Mouse (Mus musculus) bone marrow macrophage, adult 2 months (primary cell): ENCODE results near the gene Terf2ip. TPM values are rescaled to one million over a fixed set of nuclear protein-coding genes. Genes with fewer than 3 reads are reported as not detected.

Experiments
- H3K27ac ChIP-seq: 2 replicates; pipeline ENCODE4 v1.5.1; 2012; ENCODE audit warnings: low read depth, low read length; ENCODE audit not compliant: insufficient read depth
- H3K4me1 ChIP-seq: 2 replicates; pipeline ENCODE4 v1.6.1; 2012; ENCODE audit warnings: low read length; ENCODE audit not compliant: control insufficient read depth, insufficient read depth
- H3K4me3 ChIP-seq: 2 replicates; pipeline ENCODE4 v1.5.1; 2012; ENCODE audit warnings: mild to moderate bottlenecking, low read length, moderate library complexity; ENCODE audit not compliant: insufficient read depth
- CTCF ChIP-seq: IDR thresholded peaks from 2 replicates; pipeline ENCODE4 v1.5.1; 2012; ENCODE audit warnings: low read depth, mild to moderate bottlenecking, low read length, moderate library complexity
- POLR2A ChIP-seq: IDR thresholded peaks from 2 replicates; pipeline ENCODE4 v1.6.1; 2012; ENCODE audit warnings: mild to moderate bottlenecking, low read depth, low read length, borderline replicate concordance
- polyA plus RNA-seq: library from polyadenylated mRNA; stranded (reverse); fragments of >200 nt; gene quantifications from 2 replicates; pipeline ENCODE4 v1.2.4, GENCODE M21; 2012; ENCODE audit not compliant: missing spikeins, insufficient read depth, insufficient read length

Gene Terf2ip
- polyA plus RNA-seq, 1 experiment = 10.1 TPM

DNA sequence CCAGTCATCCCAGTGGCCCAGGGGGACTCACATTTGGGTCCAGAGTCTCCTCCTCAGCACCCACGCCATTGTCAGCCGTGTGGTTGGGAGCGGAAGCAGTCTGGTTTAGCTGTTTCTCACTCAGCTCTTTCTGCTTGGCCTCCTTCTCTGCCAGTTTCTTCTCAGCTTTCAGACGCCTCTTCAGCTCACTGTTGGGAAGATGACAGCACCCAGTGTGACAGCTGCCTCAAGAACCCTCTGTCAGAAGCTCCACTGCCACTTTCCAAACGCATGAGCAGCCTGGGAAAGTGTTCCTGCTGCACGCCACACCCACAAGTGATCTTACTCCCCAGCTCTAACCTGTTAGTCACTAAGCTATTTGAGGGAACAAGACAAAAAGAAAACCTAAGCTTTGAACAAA is 5.6 kb upstream of the Terf2ip start:
- no peak overlapping the region for H3K4me3 ChIP-seq
- no peak for TF ChIP-seq POLR2A
- no peak for TF ChIP-seq CTCF
- H3K4me1 ChIP-seq = peaks cover 7% of the 10 kb centered on the region; the same call in 1 of the 2 replicates
- no peak overlapping the region for H3K27ac ChIP-seq

DNA sequence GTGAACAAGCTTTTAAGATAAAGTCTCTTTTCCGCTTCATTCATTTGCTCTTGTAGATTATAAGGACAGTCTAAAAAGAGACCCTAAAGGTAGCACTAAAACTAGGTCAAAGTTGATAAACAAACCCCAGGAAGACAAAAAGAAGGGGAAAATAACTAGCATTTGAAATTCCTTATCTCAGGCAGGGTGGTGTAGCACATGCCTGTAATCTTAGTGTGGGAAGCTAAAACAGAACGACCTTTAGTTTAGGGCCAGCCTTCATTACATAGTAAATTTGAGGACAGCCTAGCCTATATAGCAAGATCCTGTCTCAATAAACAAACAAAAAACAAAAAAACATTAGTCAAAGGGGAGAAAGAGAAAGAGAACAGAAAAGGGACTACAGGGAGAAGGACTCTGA is 3.5 kb upstream of the Terf2ip start:
- no peak overlapping the region for H3K4me3 ChIP-seq
- TF ChIP-seq POLR2A (no peak), CTCF (no peak)
- H3K27ac ChIP-seq = no peak overlapping the region

DNA sequence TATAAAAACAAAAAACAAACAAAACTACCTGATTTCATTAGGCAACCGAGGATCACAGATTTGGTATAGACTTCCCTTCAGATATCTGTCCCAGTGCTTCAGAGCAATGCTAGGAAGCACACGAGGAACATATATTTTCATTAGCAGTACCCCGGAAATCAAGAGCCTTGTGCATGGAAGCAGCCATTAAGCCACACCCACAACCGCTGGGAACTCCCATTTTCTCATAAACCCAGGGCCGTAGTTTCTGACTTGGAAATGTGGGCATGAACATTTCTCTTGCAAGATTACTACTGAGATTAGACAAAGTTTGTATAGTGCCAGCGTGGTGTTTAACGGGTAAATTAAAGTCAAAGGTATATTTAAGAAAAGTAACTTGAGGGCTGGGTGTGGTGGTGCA is 1.6 kb upstream of the Terf2ip start:
- peak overlapping the region; percentile 80; the same call in 1 of the 2 replicates for H3K4me3 ChIP-seq
- TF ChIP-seq POLR2A (no peak), CTCF (no peak)
- H3K27ac ChIP-seq = no peak overlapping the region
- H3K4me1 ChIP-seq = peaks cover 12% of the 10 kb centered on the region

More for the DNA sequence above, 3.5 kb upstream of the Terf2ip start:
- H3K4me1 ChIP-seq = peaks cover 7% of the 10 kb centered on the region; the same call in 1 of the 2 replicates

DNA sequence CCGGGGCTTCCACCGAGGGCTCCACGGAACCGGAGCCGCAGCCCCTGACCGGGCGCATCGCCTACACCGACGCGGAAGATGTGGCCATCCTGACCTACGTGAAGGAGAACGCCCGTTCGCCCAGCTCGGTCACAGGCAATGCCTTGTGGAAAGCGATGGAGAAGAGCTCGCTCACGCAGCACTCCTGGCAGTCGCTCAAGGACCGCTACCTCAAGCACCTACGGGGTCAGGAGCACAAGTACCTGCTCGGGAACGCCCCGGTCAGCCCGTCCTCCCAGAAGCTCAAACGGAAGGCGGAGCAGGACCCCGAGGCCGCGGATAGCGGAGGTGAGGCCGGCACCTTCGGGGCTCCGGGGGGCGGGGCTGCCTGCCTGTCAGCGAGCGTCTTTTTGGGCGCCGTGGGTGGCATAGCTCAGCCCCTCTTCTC is 631 bp downstream of the Terf2ip start:
- Histone ChIP-seq H3K27ac (peak overlapping the region; percentile 48), H3K4me3 (peak overlapping the region; percentile 80), H3K4me1 (peaks cover 9% of the 10 kb centered on the region)
- TF ChIP-seq POLR2A (no peak), CTCF (no peak)

DNA sequence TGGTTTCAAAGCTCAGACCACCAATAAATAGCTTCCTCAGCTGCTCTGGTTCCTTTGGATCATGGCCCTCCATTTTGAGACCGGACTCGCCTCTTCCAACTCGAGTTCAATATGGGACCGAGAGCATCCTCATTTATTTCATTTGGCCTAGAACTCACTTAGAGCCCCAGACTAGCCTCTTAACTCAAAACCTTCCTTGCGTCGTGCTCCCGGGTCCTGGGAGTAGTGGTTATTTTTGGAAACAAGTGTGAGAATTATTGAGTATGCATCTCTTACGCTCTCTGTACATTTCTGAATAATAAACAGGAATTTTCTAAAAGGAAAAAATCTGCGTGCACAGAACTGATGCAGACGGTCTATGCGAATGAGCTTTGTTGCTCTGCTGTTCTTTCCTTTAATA is 3.7 kb downstream of the Terf2ip start, which contains the start of gene Gm6793:
Gene Gm6793, minus strand, starts transcription at position 101 of the 400 bp plus-strand sequence.
- no peak within 1 kb of the TSS for H3K4me3 ChIP-seq
- TF ChIP-seq POLR2A (no peak), CTCF (no peak)
- no peak within 1 kb of the TSS for H3K27ac ChIP-seq
- H3K4me1 ChIP-seq = peaks cover 7% of the 10 kb centered on the region

DNA sequence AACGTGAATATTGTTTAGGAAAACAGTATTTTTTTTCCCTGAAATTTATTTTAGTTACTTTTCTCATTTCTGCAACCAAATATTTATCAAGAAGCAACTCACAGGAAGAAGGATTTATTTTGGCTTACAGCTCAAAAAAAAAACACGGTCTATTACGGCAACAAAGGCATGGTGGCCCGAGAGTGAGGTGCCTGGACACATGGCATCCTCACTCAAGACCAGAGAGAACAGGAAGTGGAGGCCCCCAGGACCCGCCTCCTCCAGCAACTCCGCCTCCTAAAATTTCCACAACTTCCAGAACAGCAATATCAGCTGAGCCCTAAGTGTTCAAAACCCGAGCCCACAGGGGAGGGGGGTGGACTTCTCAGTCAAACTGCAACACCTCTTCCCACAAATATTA is 18.3 kb downstream of the Terf2ip start:
- Histone ChIP-seq H3K27ac (no peak overlapping the region), H3K4me3 (no peak overlapping the region), H3K4me1 (0 out of 2 replicates have a peak, but pooled peaks cover 6% of the 10 kb centered on the region)
- TF ChIP-seq CTCF = no peak
- no peak for TF ChIP-seq POLR2A

DNA sequence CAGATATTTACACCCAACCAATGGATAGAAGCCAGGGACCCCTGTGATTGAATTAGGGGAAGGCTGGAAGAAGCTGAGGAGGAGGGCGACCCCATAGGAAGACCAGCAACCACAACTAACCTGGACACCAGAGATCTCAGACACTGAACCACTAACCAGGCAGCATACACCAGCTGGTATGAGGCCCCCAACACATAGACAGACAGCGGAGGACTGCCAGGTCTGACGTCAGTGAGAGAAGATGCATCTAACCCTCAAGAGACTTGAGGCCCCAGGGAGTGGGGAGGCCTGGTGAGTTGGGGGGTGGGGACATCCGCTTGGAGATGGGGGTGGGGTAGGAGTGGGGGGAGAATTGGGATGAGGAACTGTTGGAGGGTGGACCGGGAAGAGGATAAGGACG is 19.5 kb downstream of the Terf2ip start:
- no peak for TF ChIP-seq CTCF
- no peak for TF ChIP-seq POLR2A
- no peak overlapping the region for H3K27ac ChIP-seq
- H3K4me1 ChIP-seq = 0 out of 2 replicates have a peak, but pooled peaks cover 6% of the 10 kb centered on the region
- H3K4me3 ChIP-seq = no peak overlapping the region

DNA sequence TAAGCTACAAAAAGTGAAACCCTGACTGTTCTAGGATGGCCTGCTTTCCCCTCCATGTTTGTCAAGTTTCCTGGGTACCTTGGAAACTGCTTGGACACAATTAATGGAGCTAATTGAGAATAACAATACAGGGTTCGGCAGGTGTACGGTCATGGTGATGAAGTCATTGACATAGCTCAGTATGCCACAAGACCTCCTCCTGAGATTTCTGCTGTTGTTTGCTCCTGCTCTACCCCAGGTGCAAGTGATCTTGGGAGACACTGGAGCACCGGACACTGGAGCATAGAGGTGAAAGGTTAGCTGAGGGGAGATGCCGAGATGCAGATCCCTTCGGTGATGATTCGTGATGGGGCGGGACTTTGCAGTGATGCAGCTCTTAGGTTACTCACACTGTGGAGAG is 21.9 kb downstream of the Terf2ip start:
- Histone ChIP-seq H3K4me1 (0 out of 2 replicates have a peak, but pooled peaks cover 6% of the 10 kb centered on the region), H3K27ac (no peak overlapping the region)
- no peak for TF ChIP-seq CTCF
- no peak for TF ChIP-seq POLR2A

DNA sequence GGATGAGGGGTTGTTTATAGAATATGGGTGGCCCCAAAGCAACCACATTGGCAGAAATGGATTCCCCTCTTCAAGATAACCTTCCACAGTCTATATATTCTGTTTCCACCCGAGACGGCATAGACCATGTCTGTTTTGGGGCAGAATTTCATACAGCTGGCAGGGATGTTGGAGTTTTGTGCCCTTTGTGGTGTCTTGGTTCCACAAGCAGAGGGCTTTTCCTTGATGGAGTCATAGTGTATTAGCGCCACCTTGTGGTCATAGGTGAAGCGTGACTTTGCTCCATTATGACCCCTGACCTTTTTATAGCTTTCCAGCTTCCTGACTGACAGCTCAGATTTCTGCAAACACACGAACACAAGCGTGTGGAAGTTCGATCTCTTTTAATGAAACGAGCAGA is 23.4 kb downstream of the Terf2ip start:
- H3K27ac ChIP-seq = no peak overlapping the region
- no peak overlapping the region for H3K4me3 ChIP-seq
- H3K4me1 ChIP-seq = 0 out of 2 replicates have a peak, but pooled peaks cover 4% of the 10 kb centered on the region
- TF ChIP-seq CTCF (no peak), POLR2A (no peak)

More for the DNA sequence above, 21.9 kb downstream of the Terf2ip start:
- no peak overlapping the region for H3K4me3 ChIP-seq

DNA sequence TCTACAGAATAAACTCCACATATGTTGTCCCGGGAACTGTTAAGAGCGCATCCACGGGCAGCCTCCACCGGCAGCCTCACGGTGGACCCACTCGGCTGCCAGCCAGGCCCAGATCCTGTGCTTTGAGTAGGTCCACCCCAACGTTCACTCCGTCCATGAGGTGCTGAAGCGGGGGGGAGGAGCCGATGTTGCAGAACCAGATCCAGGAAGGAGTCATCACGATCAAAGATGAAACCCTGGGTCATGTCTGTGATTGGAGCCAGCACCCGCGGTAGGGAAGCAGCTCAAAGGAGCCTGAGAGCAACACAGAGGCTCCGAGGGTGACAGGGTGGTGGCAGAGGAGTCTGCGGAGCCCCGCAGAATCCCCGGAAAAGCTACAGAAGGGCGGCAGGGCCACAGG is 26.3 kb downstream of the Terf2ip start:
- Histone ChIP-seq H3K4me1 (no peaks in the 10 kb centered on the region), H3K4me3 (no peak overlapping the region)
- no peak for TF ChIP-seq POLR2A
- TF ChIP-seq CTCF = no peak

DNA sequence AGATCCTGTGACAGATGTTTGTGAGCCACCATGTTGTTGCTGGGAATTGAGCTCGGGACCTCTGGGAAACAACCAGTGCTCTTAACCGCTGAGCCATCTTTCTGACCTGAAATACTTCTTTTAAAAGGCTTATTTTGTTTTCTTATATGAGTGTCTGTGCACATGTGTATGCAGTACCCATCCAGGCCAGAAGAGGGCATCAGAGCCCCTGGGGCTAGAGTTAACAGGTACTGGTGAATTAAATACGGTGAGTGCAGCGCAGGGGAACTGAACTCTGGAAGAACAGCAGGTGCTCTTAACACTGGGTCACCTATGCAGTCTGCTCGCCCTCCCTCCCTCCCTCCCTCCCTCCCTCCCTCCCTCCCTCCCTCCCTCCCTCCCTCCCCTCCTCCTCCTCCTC is 34.0 kb downstream of the Terf2ip start:
- Histone ChIP-seq H3K4me1 (no peaks in the 10 kb centered on the region), H3K27ac (no peak overlapping the region), H3K4me3 (no peak overlapping the region)
- TF ChIP-seq CTCF = peak; percentile 24; the same call in 1 of the 2 replicates
- no peak for TF ChIP-seq POLR2A

More for the DNA sequence above, 26.3 kb downstream of the Terf2ip start:
- H3K27ac ChIP-seq = no peak overlapping the region
